Mouse (Mus musculus) liver, adult 2 months (tissue): Measurements from ENCODE around the gene Ccer1. TPM values are rescaled to one million over a fixed set of nuclear protein-coding genes. Genes with fewer than 3 reads are reported as not detected.

Experiments
- DNase-seq: peaks from one replicate; pipeline ENCODE4 v3.0.0-alpha.2; 2011; ENCODE audit warnings: low read depth, low spot score; ENCODE audit errors: extremely low read depth
- H3K27ac ChIP-seq: fragments of 200-500 bp; replicated peaks from 2 replicates; pipeline ENCODE4 v1.5.1; 2012; ENCODE audit warnings: low read depth, mild to moderate bottlenecking, control low read depth, inconsistent platforms, low read length; ENCODE audit not compliant: insufficient read depth
- H3K27me3 ChIP-seq: fragments of 200-500 bp; 2 replicates; pipeline ENCODE4 v1.6.1; 2012; ENCODE audit warnings: mild to moderate bottlenecking, moderate library complexity, low read length, inconsistent platforms; ENCODE audit not compliant: control insufficient read depth, insufficient read depth
- H3K36me3 ChIP-seq: fragments of 200-500 bp; 2 replicates; pipeline ENCODE4 v1.6.1; 2012; ENCODE audit warnings: low read length, inconsistent platforms; ENCODE audit not compliant: control insufficient read depth, insufficient read depth
- H3K4me1 ChIP-seq: fragments of 200-500 bp; 2 replicates; pipeline ENCODE4 v1.6.1; 2011; ENCODE audit warnings: low read length; ENCODE audit not compliant: control insufficient read depth, insufficient read depth
- H3K4me3 ChIP-seq: fragments of 200-500 bp; 2 replicates; pipeline ENCODE4 v1.5.1; 2011; ENCODE audit warnings: low read depth, mild to moderate bottlenecking, control low read depth, low read length, moderate library complexity; ENCODE audit not compliant: insufficient read depth
- H3K79me2 ChIP-seq: fragments of 200-500 bp; 2 replicates; pipeline ENCODE4 v1.6.1; 2012; ENCODE audit warnings: inconsistent platforms, mild to moderate bottlenecking, low read length, moderate library complexity; ENCODE audit not compliant: control insufficient read depth, insufficient read depth
- H3K9ac ChIP-seq: fragments of 200-500 bp; 2 replicates; pipeline ENCODE4 v1.6.1; 2012; ENCODE audit warnings: low read depth, mild to moderate bottlenecking, control low read depth, inconsistent platforms, low read length
- CTCF ChIP-seq: fragments of 200-500 bp; IDR thresholded peaks from 2 replicates; pipeline ENCODE4 v1.5.1; 2011; ENCODE audit warnings: low read depth, low read length, control low read depth
- POLR2A ChIP-seq: fragments of 200-500 bp; IDR thresholded peaks from 2 replicates; pipeline ENCODE4 v1.6.1; 2011; ENCODE audit warnings: low read length, control low read depth; ENCODE audit not compliant: insufficient read depth; ENCODE audit errors: extremely low read depth
- WGBS: fragments of 180-500 bp; shearing (Covaris S2); methylation state at CpG from one replicate; pipeline ENCODE4 v1.1.7; 2018; 5-methylcytosine and 5-hydroxymethylcytosine counted together
- polyA plus RNA-seq: library from polyadenylated mRNA; depleted of rRNA; stranded (reverse); fragments of >200 nt; gene quantifications from 2 replicates; pipeline ENCODE4 v1.2.3, GENCODE M21; 2012
- total RNA-seq: library from RNA; depleted of rRNA; stranded (reverse); fragments of >200 nt; gene quantifications from 2 replicates; pipeline ENCODE4 v1.2.3, GENCODE M21; 2014

Gene Ccer1
- total and polyA plus RNA-seq, 2 experiments: not detected

DNA sequence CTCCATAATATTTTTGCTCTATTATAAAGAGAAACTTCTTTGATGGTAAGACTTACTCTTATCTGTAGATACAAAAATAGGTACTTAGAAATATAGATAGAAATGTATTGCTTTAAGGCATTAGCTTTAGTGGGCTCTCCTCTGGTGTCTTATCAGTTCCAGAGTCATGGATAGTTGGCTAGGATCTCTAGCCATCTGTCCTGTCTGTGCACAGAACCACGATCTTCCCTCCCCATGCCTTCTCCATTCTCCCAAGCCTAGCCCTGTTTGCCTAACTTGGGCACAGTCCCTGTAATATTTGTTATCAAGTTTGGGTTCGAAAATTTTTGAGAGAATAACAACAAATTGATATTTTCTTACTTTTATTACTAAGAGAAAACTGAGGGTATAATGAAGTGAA, 19.6 kb upstream of the Ccer1 start:
- TF ChIP-seq POLR2A (no peak), CTCF (no peak)
- DNase-seq: no peak
- Histone ChIP-seq H3K9ac (no peak overlapping the region), H3K4me3 (no peak overlapping the region), H3K27me3 (no peaks in the 10 kb centered on the region), H3K36me3 (no peaks in the 10 kb centered on the region), H3K79me2 (no peaks in the 10 kb centered on the region), H3K27ac (no peak overlapping the region), H3K4me1 (no peaks in the 10 kb centered on the region)
- 54% methylated on average over 2 of the region's 2 CpGs for WGBS

DNA sequence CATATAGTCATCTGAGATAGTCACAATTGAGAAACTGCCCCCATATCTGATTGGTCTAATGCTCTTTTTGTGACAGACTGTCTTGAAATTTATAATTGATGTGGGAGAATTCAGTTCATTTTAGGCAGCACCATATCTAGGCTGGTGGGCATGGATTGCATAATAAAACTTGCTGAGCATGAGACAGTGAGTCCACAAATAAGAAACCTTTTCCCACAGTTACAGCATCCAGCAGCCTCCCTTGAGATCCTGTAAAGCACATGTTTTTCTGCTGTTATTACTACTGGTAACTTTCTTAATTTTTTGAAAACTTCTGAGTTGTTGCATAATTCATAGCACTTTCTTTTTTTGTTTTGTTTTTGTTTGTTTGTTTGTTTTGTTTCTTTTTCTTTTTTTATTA, 9.9 kb upstream of the Ccer1 start:
- no peak for TF ChIP-seq POLR2A
- no peak for TF ChIP-seq CTCF
- Histone ChIP-seq H3K36me3 (no peaks in the 10 kb centered on the region), H3K27me3 (no peaks in the 10 kb centered on the region), H3K4me1 (no peaks in the 10 kb centered on the region), H3K9ac (no peak overlapping the region), H3K27ac (no peak overlapping the region), H3K4me3 (no peak overlapping the region), H3K79me2 (no peaks in the 10 kb centered on the region)
- DNase-seq: no peak

GRCm38 (mm10) chr10:97687198-97687597, 5.7 kb upstream of the Ccer1 start:
- Histone ChIP-seq H3K4me1 (no peaks in the 10 kb centered on the region), H3K27ac (no peak overlapping the region), H3K79me2 (no peaks in the 10 kb centered on the region), H3K27me3 (no peaks in the 10 kb centered on the region), H3K9ac (no peak overlapping the region), H3K36me3 (no peaks in the 10 kb centered on the region), H3K4me3 (no peak overlapping the region)
- TF ChIP-seq CTCF: no peak
- TF ChIP-seq POLR2A: no peak
- 87% methylated on average over 1 of the region's 1 CpGs for WGBS
- DNase-seq: no peak

GRCm38 (mm10) chr10:97689425-97689824, 3.4 kb upstream of the Ccer1 start:
- DNase-seq: no peak
- Histone ChIP-seq H3K4me1 (no peaks in the 10 kb centered on the region), H3K79me2 (no peaks in the 10 kb centered on the region), H3K27ac (no peak overlapping the region), H3K9ac (no peak overlapping the region), H3K4me3 (no peak overlapping the region), H3K27me3 (no peaks in the 10 kb centered on the region), H3K36me3 (no peaks in the 10 kb centered on the region)
- TF ChIP-seq CTCF (no peak), POLR2A (no peak)
- 77% methylated on average over 3 of the region's 3 CpGs for WGBS

DNA sequence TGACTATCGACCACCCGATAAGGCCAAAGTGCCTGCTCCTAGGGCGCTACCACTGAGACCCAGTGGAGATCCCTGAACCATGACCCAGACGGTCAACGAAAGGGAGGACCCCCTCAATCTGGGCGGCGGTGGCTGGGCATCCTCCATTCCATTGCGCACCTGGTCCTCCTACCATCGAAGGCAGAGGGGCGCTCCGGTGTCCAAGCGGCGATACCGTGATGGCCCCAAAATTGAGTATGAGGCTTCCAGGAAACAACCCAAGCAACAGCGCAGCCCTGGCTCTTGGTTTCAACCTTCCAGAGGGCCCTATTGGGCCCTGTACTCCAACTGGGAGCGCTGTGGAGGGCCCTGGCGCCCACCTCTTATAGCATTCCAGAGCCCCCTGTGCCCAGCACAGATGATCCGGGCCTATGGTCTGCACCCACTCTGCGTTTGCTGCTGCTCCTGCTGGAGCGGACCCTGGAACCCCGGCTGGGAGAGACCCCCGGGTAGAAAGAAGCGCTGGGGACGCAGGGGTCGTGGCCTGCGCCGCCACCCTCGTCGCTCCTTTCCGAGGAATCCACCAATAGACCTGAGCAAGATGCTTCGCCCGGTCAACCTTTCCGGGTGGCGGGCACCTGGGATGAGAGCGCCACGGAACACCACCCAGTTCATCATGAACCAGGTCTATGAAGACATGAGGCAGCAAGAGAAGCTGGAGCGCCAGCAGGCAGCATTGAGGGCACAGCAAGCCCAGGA, 708 bp downstream of the Ccer1 start:
- no peak for DNase-seq
- WGBS: 88% methylated on average over 37 of the region's 37 CpGs
- no peak overlapping the region for H3K27ac ChIP-seq
- H3K4me1 ChIP-seq: no peaks in the 10 kb centered on the region
- TF ChIP-seq POLR2A (no peak), CTCF (no peak)
- H3K36me3 ChIP-seq: no peaks in the 10 kb centered on the region
- no peak overlapping the region for H3K9ac ChIP-seq
- no peaks in the 10 kb centered on the region for H3K27me3 ChIP-seq
- H3K4me3 ChIP-seq: no peak overlapping the region
- no peaks in the 10 kb centered on the region for H3K79me2 ChIP-seq

DNA sequence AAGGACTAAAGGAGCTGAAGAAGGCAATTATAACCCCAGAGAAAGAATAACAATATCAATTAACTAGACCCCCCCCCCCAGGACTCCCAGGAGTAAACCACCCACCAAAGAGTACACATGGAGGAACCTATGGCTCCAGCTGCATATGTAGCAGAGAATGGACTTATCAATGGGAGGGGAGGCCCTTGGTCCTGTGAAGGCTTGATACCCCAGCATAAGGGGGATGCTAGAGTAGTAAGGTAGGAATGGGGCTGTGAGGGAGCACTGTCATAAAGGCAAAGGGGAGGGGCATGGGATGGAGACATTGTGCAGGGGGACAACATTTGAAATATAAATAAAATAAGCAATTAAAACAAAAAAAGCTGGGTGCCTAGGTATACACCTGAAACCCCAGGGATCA, 9.5 kb downstream of the Ccer1 start:
- H3K9ac ChIP-seq: no peak overlapping the region
- no peaks in the 10 kb centered on the region for H3K36me3 ChIP-seq
- H3K27ac ChIP-seq: no peak overlapping the region
- TF ChIP-seq CTCF (no peak), POLR2A (no peak)
- DNase-seq: no peak
- H3K79me2 ChIP-seq: no peaks in the 10 kb centered on the region
- H3K4me3 ChIP-seq: no peak overlapping the region
- H3K4me1 ChIP-seq: no peaks in the 10 kb centered on the region
- no peaks in the 10 kb centered on the region for H3K27me3 ChIP-seq
